Mouse (Mus musculus): ENCODE data around the gene Mt2.

- TF ChIP-seq CTCF (IDR thresholded peaks at IDR 0.05; ENCODE audit: low read depth, low read length) (no peak), GATA2 (IDR thresholded peaks at IDR 0.05; ENCODE audit: borderline replicate concordance, low read depth, low read length) (no peak), TAL1 (conservative IDR thresholded peaks at IDR 0.05; ENCODE audit: low read depth, low read length) (no peak)
Measured at GRCm38 (mm10) chr8:94191101-94191691, 18.7 kb downstream of the Mt2 start.
